Mouse (Mus musculus): ENCODE measurements around the gene Rplp1.

- TF ChIP-seq CTCF (IDR thresholded peaks at IDR 0.05; ENCODE audit: insufficient read depth, low read depth, low read length): no peak
- TF ChIP-seq POLR2A (IDR thresholded peaks at IDR 0.05; ENCODE audit: insufficient read depth, low read depth, low read length): no peak
These were observed 2.6 kb upstream of the Rplp1 start for GRCm38 (mm10) chr9:61916986-61917385.
